Mouse (Mus musculus) urinary bladder, postnatal 36 days (tissue): Measurements from ENCODE around the gene Il1rapl1.

Experiments used
- DNase-seq, 2 experiments: peaks; one replicate each; pipeline ENCODE4 v3.0.0; 2022; ENCODE audit warnings: low spot score in 2 of 2, mixed read lengths in 1 of 2

Gene Il1rapl1

DNA sequence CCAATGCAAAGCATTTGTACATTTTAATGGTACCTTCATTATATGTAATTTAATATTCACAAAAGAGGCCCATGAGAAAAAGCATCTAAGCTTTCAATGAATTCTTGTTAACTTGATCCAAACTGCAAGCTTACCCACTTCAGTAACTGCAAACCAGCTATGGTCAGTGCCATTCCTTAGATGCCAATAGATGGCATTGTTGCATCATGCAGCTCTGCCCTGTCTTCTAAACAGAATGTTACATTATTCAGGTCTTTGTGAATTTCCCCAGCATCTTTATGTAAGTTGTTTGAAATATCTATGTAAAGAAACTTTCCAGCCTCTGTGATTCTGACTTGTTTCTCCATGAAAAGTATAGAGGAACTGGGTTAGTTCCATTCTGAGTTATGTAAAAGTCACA is 514.5 kb downstream of the Il1rapl1 start:
- DNase-seq: no peak

DNA sequence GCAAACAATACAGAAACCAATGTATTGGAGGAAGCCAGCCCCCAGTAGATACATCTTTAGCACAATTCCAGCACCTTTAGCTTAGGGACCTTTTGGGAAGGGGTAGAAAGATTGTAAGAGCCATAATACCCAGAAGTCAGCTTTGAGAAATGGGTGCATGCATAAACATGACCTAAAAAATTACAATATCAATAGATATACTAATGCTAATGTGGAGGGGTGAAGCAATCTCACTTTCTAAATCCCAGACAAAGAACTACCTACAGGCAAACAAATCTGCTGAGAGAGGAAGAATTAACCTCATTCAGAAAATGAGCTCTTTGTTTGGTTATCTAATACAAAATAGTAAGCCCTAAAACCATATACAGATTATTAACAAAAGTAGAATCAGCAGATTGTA is 607.4 kb downstream of the Il1rapl1 start:
- no peak for DNase-seq

DNA sequence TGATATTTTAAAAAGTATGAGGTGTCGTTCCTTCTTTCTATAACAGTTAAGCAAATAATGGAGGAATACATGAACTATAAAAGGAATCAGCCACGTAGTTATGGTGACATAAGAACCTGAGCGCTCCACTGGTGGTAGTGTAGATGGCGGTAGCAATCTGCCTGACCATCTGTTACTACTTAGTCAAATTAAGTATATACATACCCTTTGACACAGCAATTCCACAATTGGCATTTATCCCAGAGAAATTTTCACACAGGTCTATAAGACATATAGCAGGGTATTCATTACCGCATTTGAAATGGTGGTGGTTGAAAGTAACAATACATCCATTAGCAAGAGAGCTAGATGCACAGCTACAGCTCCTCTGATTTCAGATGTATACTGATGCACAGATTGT is 612.8 kb downstream of the Il1rapl1 start:
- DNase-seq: no peak

DNA sequence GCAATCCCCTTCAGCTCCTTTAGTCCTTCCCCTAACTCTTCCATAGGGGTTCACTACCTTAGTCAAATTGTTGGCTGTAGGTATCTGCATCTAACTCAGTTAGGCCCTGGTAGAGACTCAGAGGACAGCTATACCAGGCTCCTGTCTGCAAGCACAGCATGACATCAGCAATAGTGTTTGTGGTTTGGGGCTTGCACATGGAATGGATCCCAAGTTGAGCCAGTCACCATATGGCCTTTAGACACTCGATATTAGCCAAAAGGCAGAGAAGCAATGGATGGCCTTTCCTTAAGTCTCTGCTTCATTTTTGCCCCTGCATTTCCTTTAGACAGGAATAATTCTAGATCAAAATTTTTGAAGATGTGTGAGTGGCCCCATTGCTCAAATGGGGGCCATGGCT is 632.0 kb downstream of the Il1rapl1 start:
- DNase-seq: no peak

DNA sequence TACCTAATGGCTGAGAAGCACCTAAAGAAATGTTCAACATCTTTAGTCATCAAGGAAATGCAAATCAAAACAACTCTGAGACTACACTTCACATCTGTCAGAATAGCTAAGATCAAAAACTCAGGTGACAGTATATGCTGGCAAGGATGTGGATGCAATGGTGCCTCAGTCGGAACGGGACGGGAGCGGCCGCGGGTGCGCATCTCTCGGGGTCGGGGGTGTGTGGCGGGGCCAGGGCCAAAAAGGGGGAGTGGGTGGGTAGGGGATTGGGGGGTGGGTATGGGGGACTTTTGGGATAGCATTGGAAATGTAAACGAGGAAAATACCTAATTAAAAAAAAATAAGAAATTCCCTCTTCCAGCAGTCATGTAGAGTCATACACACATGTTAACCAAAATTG is 877.3 kb downstream of the Il1rapl1 start:
- peak; percentile 26 to 69 for DNase-seq

DNA sequence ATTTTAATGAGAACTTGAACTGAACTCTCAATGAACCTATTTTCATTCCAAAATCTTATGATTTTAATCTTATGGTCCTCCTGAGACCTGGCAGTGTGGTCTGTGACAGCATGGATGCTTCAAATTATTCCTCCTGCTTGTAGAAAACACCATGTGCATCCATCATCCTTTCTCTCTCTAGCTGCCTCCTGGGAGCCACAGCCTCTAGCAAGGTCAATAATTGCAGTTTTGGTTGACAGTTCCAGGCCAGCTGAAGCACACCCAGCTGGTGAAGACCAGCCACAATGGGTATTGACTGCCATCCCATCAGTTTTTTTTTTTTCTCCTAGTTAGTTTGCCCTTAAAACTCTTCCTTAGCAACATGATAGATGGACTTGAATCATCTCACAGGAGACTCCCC is 890.2 kb downstream of the Il1rapl1 start:
- no peak for DNase-seq

DNA sequence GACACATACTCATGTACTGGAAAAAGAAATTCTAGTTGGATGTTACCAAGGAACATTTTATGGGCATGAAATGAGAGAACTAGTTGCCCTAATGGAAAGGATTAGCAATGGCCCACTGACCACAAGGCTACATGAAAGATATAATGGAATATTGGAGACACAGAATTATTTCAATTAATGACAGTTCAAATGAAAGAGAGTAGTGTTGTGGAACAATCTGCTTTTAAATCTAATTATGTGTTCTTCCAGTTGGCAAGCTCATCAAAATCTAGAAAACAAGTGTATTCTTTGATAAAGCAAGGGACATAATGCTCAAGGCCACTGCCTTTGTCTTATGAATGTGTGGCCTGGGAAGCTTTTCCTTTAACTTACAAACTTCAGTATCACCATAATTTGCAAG is 1113.1 kb downstream of the Il1rapl1 start:
- DNase-seq: no peak

DNA sequence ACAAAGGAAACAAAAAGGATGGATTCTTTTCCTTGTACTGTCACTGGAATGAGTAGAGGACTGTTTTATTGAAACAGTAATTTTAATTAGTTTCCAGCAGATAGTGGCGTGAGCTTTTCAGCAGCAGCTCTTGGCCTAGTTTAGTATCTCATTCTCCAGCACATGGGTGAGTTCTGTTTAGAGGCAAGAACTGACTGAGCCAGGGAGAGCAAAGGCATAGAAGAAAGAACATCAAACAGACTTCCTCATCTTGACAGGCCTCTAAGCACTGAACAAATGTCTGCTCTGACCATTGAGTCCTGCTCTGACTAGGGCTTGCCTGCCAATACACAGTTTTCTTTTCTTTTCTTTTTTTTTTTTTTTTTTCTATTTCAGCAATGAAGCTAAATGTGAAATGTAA is 1160.3 kb downstream of the Il1rapl1 start:
- DNase-seq: no peak

DNA sequence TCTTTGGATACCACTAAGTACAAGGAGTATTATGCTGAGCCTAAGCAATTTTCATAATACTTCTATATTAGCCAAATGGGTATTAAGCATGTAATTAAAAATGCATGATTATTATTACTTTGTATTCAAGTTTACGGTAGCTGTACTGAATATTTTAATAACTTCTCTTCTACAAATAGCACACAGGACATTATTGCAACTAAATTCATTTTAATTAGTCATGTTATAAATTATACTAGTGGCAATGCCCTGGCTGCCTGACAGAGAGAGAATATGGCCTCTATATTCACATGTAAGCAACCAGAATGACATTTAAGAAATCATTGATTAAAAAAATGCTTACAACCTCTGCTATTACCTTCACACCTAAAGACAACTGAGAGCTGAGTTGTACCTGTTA is 1160.8 kb downstream of the Il1rapl1 start:
- DNase-seq: no peak

DNA sequence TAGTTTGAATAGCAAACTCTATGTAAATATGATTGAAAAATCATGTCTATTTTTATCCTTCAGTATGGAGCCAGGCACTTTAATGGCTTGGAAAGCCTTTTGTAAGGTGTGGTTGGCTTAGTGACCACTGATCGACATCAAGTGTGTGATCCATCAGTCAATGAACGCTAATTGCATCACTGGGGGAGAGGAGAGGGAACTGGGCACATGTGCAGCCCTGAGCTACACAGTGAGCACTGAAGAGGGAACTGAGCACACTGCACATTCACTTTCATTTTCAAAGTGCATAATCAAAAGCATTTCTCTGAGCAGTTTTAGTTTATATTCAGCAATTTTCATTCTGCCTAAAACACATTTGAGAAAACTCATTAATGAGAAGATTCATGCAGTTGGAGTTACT is 1164.5 kb downstream of the Il1rapl1 start:
- DNase-seq: no peak

DNA sequence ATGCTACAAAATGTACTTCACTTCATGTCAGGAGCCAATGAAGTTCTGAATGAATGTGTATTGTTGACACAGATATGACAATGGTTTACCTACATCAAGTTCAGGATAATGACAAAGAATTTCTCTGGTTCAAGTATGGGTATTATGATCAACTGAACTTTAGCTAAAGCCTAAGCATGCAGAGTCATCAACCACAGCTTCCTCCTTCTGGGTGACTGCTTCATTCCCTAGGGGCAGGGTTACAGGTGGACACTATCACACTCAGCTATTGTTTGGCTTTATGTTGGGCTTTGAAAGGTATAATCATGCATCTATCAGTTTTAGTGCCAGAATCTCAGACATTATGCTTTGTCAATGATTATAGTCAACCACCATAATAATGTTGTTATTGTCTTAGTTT is 1166.3 kb downstream of the Il1rapl1 start:
- DNase-seq: no peak

DNA sequence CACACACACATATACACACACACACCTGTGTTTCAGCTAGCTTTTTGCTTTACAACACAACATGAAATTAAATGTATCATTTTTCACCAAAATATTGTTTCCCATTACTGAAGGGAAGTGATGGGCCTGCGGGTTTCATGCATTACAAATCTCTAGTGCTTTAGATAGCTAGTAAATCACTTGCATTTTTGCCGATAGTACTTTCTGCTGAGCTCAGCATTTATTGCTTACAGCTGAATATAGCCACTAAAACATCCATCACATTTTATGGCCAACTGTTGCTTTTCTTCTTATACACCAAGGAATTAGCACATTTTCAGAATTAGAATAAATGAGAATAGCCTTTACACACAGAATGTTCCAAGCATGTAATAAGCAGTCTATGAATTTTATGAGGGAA is 1260.6 kb downstream of the Il1rapl1 start:
- DNase-seq: no peak

DNA sequence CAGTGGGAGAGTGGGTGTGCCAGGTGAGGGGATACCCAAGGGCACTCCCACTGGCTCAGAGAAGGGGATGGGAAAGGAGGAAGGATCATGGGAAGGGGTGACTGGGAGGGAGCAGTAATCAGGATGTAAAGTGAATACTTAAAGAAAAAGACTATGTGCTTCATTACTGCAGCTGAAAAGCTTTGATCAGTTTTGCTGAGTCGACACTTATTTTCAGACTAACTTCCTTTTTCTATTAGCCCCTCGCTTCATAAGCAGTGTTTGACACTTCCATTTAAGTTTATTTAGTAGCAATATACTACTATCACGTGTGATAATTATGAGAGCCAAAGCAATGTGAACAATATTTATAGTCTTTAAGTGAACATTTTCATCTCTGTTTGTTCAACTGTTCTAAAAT is 1307.2 kb downstream of the Il1rapl1 start:
- DNase-seq: no peak

DNA sequence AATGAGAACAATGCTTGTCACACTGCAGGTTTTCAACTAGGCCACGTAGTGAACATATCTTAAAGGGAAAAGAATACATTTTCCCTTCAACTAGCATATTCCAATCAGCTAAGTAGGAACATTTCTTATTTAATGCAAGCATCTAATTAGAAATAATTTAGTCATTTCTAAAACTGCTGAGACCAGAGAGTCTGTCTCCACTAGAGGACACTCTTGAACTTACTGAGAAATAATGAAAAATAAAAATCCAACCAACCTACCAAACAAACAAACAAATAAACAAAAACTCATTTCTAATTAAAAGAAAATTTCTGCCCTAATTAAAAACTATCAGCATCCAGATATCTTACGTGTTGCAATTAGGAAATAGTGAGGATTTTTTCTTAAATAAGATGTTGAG is 1312.7 kb downstream of the Il1rapl1 start:
- no peak for DNase-seq

DNA sequence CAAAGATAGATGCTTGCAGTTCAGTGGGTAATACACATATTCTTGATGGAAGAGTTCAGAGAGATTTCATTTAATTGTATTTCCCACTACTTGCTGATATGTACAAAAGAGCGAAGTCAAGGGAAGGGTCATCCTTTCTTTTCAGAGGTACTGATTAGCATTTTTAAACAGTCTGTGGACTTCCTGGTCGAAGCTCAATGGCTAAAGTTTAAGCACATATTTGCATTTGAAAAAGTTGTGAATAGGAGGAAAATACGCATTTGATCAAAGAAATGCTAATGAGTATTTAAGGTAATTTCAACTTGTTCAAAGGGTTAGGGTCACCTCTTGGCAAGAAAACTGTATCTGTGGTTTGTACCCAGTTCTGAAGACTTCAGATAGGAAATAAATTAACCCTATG is 1386.6 kb downstream of the Il1rapl1 start:
- DNase-seq: no peak
